Mouse (Mus musculus) forebrain, embryonic 15.5 days (tissue): ENCODE results near the gene Wdr31. TPM values are rescaled to one million over a fixed set of nuclear protein-coding genes. Genes with fewer than 3 reads are reported as not detected.

Experiments
- ATAC-seq: fragments of 200-750 bp; cut with Nextera tagmentation; replicated peaks from 2 replicates; pipeline ENCODE4 v1.8.0; 2017; ENCODE audit warnings: mild to moderate bottlenecking, moderate TSS enrichment, moderate library complexity
- H3K27ac ChIP-seq: fragments of 300-500 bp; sonication (generic); replicated peaks from 2 replicates; pipeline ENCODE4 v1.5.1; 2015; ENCODE audit warnings: mild to moderate bottlenecking, inconsistent platforms
- H3K27me3 ChIP-seq: fragments of 300-500 bp; sonication (generic); 2 replicates; pipeline ENCODE4 v1.6.1; 2015; ENCODE audit warnings: inconsistent platforms
- H3K36me3 ChIP-seq: fragments of 300-500 bp; sonication (generic); 2 replicates; pipeline ENCODE4 v1.6.1; 2015; ENCODE audit warnings: mild to moderate bottlenecking, inconsistent platforms
- H3K4me1 ChIP-seq: fragments of 300-500 bp; sonication (generic); 2 replicates; pipeline ENCODE4 v1.6.1; 2015; ENCODE audit warnings: inconsistent platforms
- H3K4me2 ChIP-seq: fragments of 300-500 bp; sonication (generic); replicated peaks from 2 replicates; pipeline ENCODE4 v1.6.1; 2015; ENCODE audit warnings: mild to moderate bottlenecking, inconsistent platforms
- H3K4me3 ChIP-seq: fragments of 300-500 bp; sonication (generic); 2 replicates; pipeline ENCODE4 v1.5.1; 2015; ENCODE audit warnings: mild to moderate bottlenecking, inconsistent platforms
- H3K9ac ChIP-seq: fragments of 300-500 bp; sonication (generic); replicated peaks from 2 replicates; pipeline ENCODE4 v1.6.1; 2015; ENCODE audit warnings: mild to moderate bottlenecking, inconsistent platforms
- H3K9me3 ChIP-seq: fragments of 300-500 bp; sonication (generic); 2 replicates; pipeline ENCODE4 v1.6.1; 2016; ENCODE audit warnings: inconsistent platforms
- WGBS: fragments of 180-500 bp; shearing (Covaris S2); methylation state at CpG from one replicate; pipeline ENCODE4 v1.1.7; 2015; ENCODE audit warnings: mixed read lengths; 5-methylcytosine and 5-hydroxymethylcytosine counted together
- polyA plus RNA-seq: library from polyadenylated mRNA; unstranded; fragments of >200 nt; fragmentation: Nextera tagmentation; extraction: Ambion mirVana; gene quantifications from 2 replicates; pipeline ENCODE4 v1.2.1, GENCODE M21; 2015

The Wdr31 gene
- polyA plus RNA-seq, 1 experiment from 2014 or later = 11.5 TPM

- H3K9ac ChIP-seq = no peak overlapping the region
- H3K36me3 ChIP-seq = peaks cover 56% of the 10 kb centered on the region
- no peaks in the 10 kb centered on the region for H3K4me1 ChIP-seq
- ATAC-seq = no peak
- no peaks in the 10 kb centered on the region for H3K27me3 ChIP-seq
- 87% methylated on average over 11 of the region's 11 CpGs for WGBS
- H3K27ac ChIP-seq = no peak overlapping the region
- no peak overlapping the region for H3K4me3 ChIP-seq
- H3K4me2 ChIP-seq = no peak overlapping the region
- H3K9me3 ChIP-seq = no peaks in the 10 kb centered on the region
Measured at GRCm38 (mm10) chr4:62509946-62510345, 39.2 kb upstream of the Wdr31 start.

- H3K36me3 ChIP-seq = peaks cover 56% of the 10 kb centered on the region
Measured at GRCm38 (mm10) chr4:62508839-62509238, 38.1 kb upstream of the Wdr31 start.

GRCm38 (mm10) chr4:62506798-62507197 lies 36.1 kb upstream of the Wdr31 start:
- Histone ChIP-seq H3K27ac (no peak overlapping the region), H3K9ac (no peak overlapping the region), H3K4me2 (no peak overlapping the region), H3K36me3 (peaks cover 41% of the 10 kb centered on the region), H3K27me3 (no peaks in the 10 kb centered on the region), H3K4me3 (no peak overlapping the region), H3K4me1 (peaks cover 2% of the 10 kb centered on the region; the same call in 1 of the 2 replicates), H3K9me3 (no peaks in the 10 kb centered on the region)
- 73% methylated on average over 2 of the region's 2 CpGs for WGBS
- no peak for ATAC-seq

More at GRCm38 (mm10) chr4:62508839-62509238, 38.1 kb upstream of the Wdr31 start:
- Histone ChIP-seq H3K4me1 (no peaks in the 10 kb centered on the region), H3K27me3 (no peaks in the 10 kb centered on the region), H3K4me3 (no peak overlapping the region), H3K27ac (no peak overlapping the region), H3K9me3 (no peaks in the 10 kb centered on the region), H3K9ac (no peak overlapping the region), H3K4me2 (no peak overlapping the region)
- 94% methylated on average over 5 of the region's 5 CpGs for WGBS
- no peak for ATAC-seq

- H3K4me2 ChIP-seq = no peak overlapping the region
- H3K4me1 ChIP-seq = peaks cover 8% of the 10 kb centered on the region; the same call in 1 of the 2 replicates
- peaks cover 35% of the 10 kb centered on the region for H3K36me3 ChIP-seq
- no peak for ATAC-seq
- WGBS = 84% methylated on average over 3 of the region's 3 CpGs
- H3K9me3 ChIP-seq = no peaks in the 10 kb centered on the region
- no peak overlapping the region for H3K27ac ChIP-seq
- H3K4me3 ChIP-seq = no peak overlapping the region
- no peaks in the 10 kb centered on the region for H3K27me3 ChIP-seq
- no peak overlapping the region for H3K9ac ChIP-seq
Measured at GRCm38 (mm10) chr4:62505991-62506390, 35.3 kb upstream of the Wdr31 start.

GRCm38 (mm10) chr4:62503374-62503970 lies 32.8 kb upstream of the Wdr31 start, which contains the start of gene Hdhd3:
Gene Hdhd3, minus strand, starts transcription at chr4:62503467.
- no peak for ATAC-seq
- H3K27me3 ChIP-seq = no peaks in the 10 kb centered on the region
- H3K4me3 ChIP-seq = peak within 1 kb of the TSS; percentile 95
- no peaks in the 10 kb centered on the region for H3K9me3 ChIP-seq
- 92% methylated on average over 3 of the region's 3 CpGs for whole genome bisulfite sequencing
- peaks cover 18% of the 10 kb centered on the region; the same call in 1 of the 2 replicates for H3K36me3 ChIP-seq
- peak within 1 kb of the TSS; percentile 90 for H3K9ac ChIP-seq
- peaks cover 8% of the 10 kb centered on the region; the same call in 1 of the 2 replicates for H3K4me1 ChIP-seq
- peak within 1 kb of the TSS; percentile 73 for H3K4me2 ChIP-seq
- peak within 1 kb of the TSS; percentile 50; the same call in 1 of the 2 replicates for H3K27ac ChIP-seq

- Histone ChIP-seq H3K9me3 (no peaks in the 10 kb centered on the region), H3K4me2 (no peak overlapping the region), H3K27ac (no peak overlapping the region), H3K36me3 (peaks cover 20% of the 10 kb centered on the region; the same call in 1 of the 2 replicates), H3K27me3 (no peaks in the 10 kb centered on the region), H3K9ac (no peak overlapping the region), H3K4me3 (no peak overlapping the region), H3K4me1 (peaks cover 8% of the 10 kb centered on the region; the same call in 1 of the 2 replicates)
- no peak for ATAC-seq
- 77% methylated on average over 7 of the region's 7 CpGs for WGBS
Measured at GRCm38 (mm10) chr4:62502969-62503368, 32.3 kb upstream of the Wdr31 start.

- H3K4me1 ChIP-seq = peaks cover 8% of the 10 kb centered on the region; the same call in 1 of the 2 replicates
- H3K27ac ChIP-seq = peak overlapping the region; percentile 50
- ATAC-seq = peak; percentile 97
- H3K4me2 ChIP-seq = peak overlapping the region; percentile 73
- no peaks in the 10 kb centered on the region for H3K27me3 ChIP-seq
- peak overlapping the region; percentile 95 for H3K4me3 ChIP-seq
- WGBS = under 1% methylated on average over 38 of the region's 38 CpGs
- no peaks in the 10 kb centered on the region for H3K9me3 ChIP-seq
- peaks cover 14% of the 10 kb centered on the region; the same call in 1 of the 2 replicates for H3K36me3 ChIP-seq
- H3K9ac ChIP-seq = peak overlapping the region; percentile 90
Measured at GRCm38 (mm10) chr4:62501964-62502732, 31.5 kb upstream of the Wdr31 start.

GRCm38 (mm10) chr4:62501534-62501933 lies 30.8 kb upstream of the Wdr31 start:
- peaks cover 13% of the 10 kb centered on the region; the same call in 1 of the 2 replicates for H3K4me1 ChIP-seq
- peak overlapping the region; percentile 95 for H3K4me3 ChIP-seq
- no peaks in the 10 kb centered on the region for H3K9me3 ChIP-seq
- no peaks in the 10 kb centered on the region for H3K27me3 ChIP-seq
- 2% methylated on average over 7 of the region's 7 CpGs for WGBS
- H3K9ac ChIP-seq = peak overlapping the region; percentile 90
- peak overlapping the region; percentile 73 for H3K4me2 ChIP-seq
- H3K36me3 ChIP-seq = peaks cover 14% of the 10 kb centered on the region; the same call in 1 of the 2 replicates
- ATAC-seq = peak; percentile 30
- 0 out of 2 replicates have a peak overlapping the region, but pooled peaks have one; percentile 50 for H3K27ac ChIP-seq

GRCm38 (mm10) chr4:62500799-62501198 lies 30.1 kb upstream of the Wdr31 start:
- H3K36me3 ChIP-seq = peaks cover 14% of the 10 kb centered on the region; the same call in 1 of the 2 replicates
- no peaks in the 10 kb centered on the region for H3K9me3 ChIP-seq
- H3K4me2 ChIP-seq = no peak overlapping the region
- no peak overlapping the region for H3K9ac ChIP-seq
- WGBS = 90% methylated on average over 4 of the region's 4 CpGs
- no peaks in the 10 kb centered on the region for H3K27me3 ChIP-seq
- ATAC-seq = no peak
- no peak overlapping the region for H3K27ac ChIP-seq
- no peak overlapping the region for H3K4me3 ChIP-seq
- H3K4me1 ChIP-seq = peaks cover 13% of the 10 kb centered on the region; the same call in 1 of the 2 replicates

- H3K4me2 ChIP-seq = no peak overlapping the region
- H3K27ac ChIP-seq = no peak overlapping the region
- no peak for ATAC-seq
- H3K9me3 ChIP-seq = no peaks in the 10 kb centered on the region
- H3K4me3 ChIP-seq = no peak overlapping the region
- H3K27me3 ChIP-seq = no peaks in the 10 kb centered on the region
- H3K9ac ChIP-seq = no peak overlapping the region
- H3K36me3 ChIP-seq = peaks cover 14% of the 10 kb centered on the region; the same call in 1 of the 2 replicates
- 62% methylated on average over 8 of the region's 8 CpGs for WGBS
- H3K4me1 ChIP-seq = peaks cover 11% of the 10 kb centered on the region; the same call in 1 of the 2 replicates
Measured at GRCm38 (mm10) chr4:62496815-62497214, 26.1 kb upstream of the Wdr31 start.

- H3K4me2 ChIP-seq = no peak overlapping the region
- WGBS = 80% methylated on average over 8 of the region's 8 CpGs
- H3K9me3 ChIP-seq = no peaks in the 10 kb centered on the region
- H3K27ac ChIP-seq = no peak overlapping the region
- 0 out of 2 replicates have a peak, but pooled peaks cover 5% of the 10 kb centered on the region for H3K4me1 ChIP-seq
- H3K36me3 ChIP-seq = peaks cover 14% of the 10 kb centered on the region; the same call in 1 of the 2 replicates
- H3K27me3 ChIP-seq = no peaks in the 10 kb centered on the region
- no peak overlapping the region for H3K9ac ChIP-seq
- no peak overlapping the region for H3K4me3 ChIP-seq
- no peak for ATAC-seq
Measured at GRCm38 (mm10) chr4:62495946-62496345, 25.2 kb upstream of the Wdr31 start.

- Histone ChIP-seq H3K36me3 (peaks cover 11% of the 10 kb centered on the region; the same call in 1 of the 2 replicates), H3K4me3 (no peak overlapping the region), H3K9ac (no peak overlapping the region), H3K9me3 (no peaks in the 10 kb centered on the region), H3K27ac (no peak overlapping the region), H3K4me2 (no peak overlapping the region), H3K4me1 (0 out of 2 replicates have a peak, but pooled peaks cover 5% of the 10 kb centered on the region), H3K27me3 (no peaks in the 10 kb centered on the region)
- WGBS = 67% methylated on average over 9 of the region's 9 CpGs
- ATAC-seq = no peak
Measured at GRCm38 (mm10) chr4:62494230-62494629, 23.5 kb upstream of the Wdr31 start.
